Mouse (Mus musculus) activated CD4-positive, CD25-positive, alpha-beta regulatory T cell, adult 4 months (primary cell): ENCODE measurements at regions not wholly inside any gene's neighbourhood (a gene's known extent, or its start where the extent isn't known, plus 50 kb on each side); places are given as distances from the start of the nearest gene placed in this dataset.

Experiments
- ATAC-seq: one replicate; pipeline ENCODE4 v1.8.0; 2017

GRCm38 (mm10) chr4:105912296-105912695 is 122.6 kb downstream of the Gm12728 start:
- ATAC-seq, result no peak

- ATAC-seq, result no peak
Observed at GRCm38 (mm10) chr4:105914996-105915395, 125.3 kb downstream of the Gm12728 start.

- ATAC-seq, result no peak
Observed at GRCm38 (mm10) chr4:105916229-105916628, 126.6 kb downstream of the Gm12728 start.

- ATAC-seq, result no peak
Observed at GRCm38 (mm10) chr4:105924781-105925382, 135.2 kb downstream of the Gm12728 start.

- ATAC-seq, result no peak
Observed at GRCm38 (mm10) chr4:105925506-105925905, 135.8 kb downstream of the Gm12728 start.

GRCm38 (mm10) chr4:105929658-105930057 is 140.0 kb downstream of the Gm12728 start:
- ATAC-seq, result no peak

GRCm38 (mm10) chr4:105934971-105935370 is 145.3 kb downstream of the Gm12728 start:
- ATAC-seq, result no peak

GRCm38 (mm10) chr4:105936755-105937514 is 147.3 kb downstream of the Gm12728 start:
- ATAC-seq, result no peak

- no peak for ATAC-seq
Observed at GRCm38 (mm10) chr4:105937587-105937986, 147.9 kb downstream of the Gm12728 start.

GRCm38 (mm10) chr4:105938886-105939285 is 149.2 kb downstream of the Gm12728 start:
- no peak for ATAC-seq

- ATAC-seq, result no peak
Observed at GRCm38 (mm10) chr4:105939636-105940199, 150.0 kb downstream of the Gm12728 start.

GRCm38 (mm10) chr4:105940891-105941290 is 151.2 kb downstream of the Gm12728 start:
- ATAC-seq, result no peak

GRCm38 (mm10) chr4:105941785-105942184 is 152.1 kb downstream of the Gm12728 start:
- ATAC-seq, result no peak

- ATAC-seq, result no peak
Observed at GRCm38 (mm10) chr4:105944962-105945361, 155.3 kb downstream of the Gm12728 start.

- no peak for ATAC-seq
Observed at GRCm38 (mm10) chr4:105945921-105946320, 156.3 kb downstream of the Gm12728 start.

- ATAC-seq, result no peak
Observed at GRCm38 (mm10) chr4:105948326-105948725, 158.7 kb downstream of the Gm12728 start.

GRCm38 (mm10) chr4:105952406-105952805 is 162.7 kb downstream of the Gm12728 start:
- no peak for ATAC-seq

GRCm38 (mm10) chr4:105956516-105956915 is 166.8 kb downstream of the Gm12728 start:
- ATAC-seq, result no peak

- ATAC-seq, result no peak
Observed at GRCm38 (mm10) chr4:105958331-105958730, 168.7 kb downstream of the Gm12728 start.

- ATAC-seq, result no peak
Observed at GRCm38 (mm10) chr4:105961686-105962360, 172.2 kb downstream of the Gm12728 start.

GRCm38 (mm10) chr4:105962542-105962941 is 172.9 kb downstream of the Gm12728 start:
- ATAC-seq, result no peak

GRCm38 (mm10) chr4:105968324-105968723 is 178.7 kb downstream of the Gm12728 start:
- ATAC-seq, result no peak

- no peak for ATAC-seq
Observed at GRCm38 (mm10) chr4:105969628-105970027, 180.0 kb downstream of the Gm12728 start.
